Mouse (Mus musculus) embryo, embryonic 10 days (tissue): Measurements from ENCODE around the gene Kpna2.
"Not testable (repeated sequence)": the region's sequence is repeated elsewhere in the genome, so short reads cannot be mapped to it uniquely, and the experiment has no call there.

Experiments used
- DNase-seq: peaks from one replicate; pipeline ENCODE4 v3.0.0-alpha.2; 2015; ENCODE audit warnings: low spot score

Gene Kpna2

DNA sequence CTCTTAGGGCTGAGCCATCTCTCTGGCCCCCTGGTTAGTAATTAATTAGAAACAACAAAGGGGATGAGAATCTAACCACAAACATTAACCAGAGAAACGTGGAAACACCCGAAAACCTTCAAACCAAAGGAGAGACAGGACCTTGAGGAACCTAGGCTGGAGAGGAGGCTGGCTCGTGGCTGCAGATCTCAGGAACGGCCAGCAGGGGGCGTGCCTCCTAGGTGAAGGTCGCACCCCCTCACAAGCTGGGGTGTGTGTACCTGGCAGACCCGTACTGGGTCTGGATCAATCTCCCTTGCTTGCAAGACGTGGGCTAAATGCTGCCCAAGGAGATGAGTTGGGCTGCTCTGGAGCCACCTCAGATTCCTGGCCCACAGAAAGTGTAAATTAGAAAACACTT is 19.3 kb upstream of the Kpna2 start:
- DNase-seq: peak; percentile 49

DNA sequence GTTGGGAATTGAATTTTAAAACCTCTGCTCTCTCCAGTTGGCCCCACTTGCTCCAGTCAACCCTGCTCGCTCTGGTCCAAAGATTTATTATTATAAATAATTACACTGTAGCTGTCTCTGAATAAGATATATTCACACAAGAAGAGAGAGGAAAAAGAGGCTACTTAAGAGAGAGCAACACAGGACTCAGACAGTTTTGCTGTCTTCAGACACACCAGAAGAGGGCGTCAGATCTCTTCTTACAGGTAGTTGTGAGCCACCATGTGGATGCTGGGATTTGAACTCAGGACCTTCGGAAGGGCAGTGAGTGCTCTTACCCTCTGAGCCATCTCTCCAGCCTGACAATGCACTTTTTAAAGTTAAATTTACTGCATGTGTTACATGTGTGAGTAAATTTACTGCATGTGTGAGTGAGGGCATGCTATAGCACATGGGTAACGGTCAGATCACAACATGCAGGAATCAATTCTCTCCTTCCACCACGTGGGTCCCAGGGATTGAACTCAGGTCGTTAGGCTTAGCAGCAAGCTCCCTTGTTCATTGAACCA is 18.1 kb upstream of the Kpna2 start:
- no peak for DNase-seq

DNA sequence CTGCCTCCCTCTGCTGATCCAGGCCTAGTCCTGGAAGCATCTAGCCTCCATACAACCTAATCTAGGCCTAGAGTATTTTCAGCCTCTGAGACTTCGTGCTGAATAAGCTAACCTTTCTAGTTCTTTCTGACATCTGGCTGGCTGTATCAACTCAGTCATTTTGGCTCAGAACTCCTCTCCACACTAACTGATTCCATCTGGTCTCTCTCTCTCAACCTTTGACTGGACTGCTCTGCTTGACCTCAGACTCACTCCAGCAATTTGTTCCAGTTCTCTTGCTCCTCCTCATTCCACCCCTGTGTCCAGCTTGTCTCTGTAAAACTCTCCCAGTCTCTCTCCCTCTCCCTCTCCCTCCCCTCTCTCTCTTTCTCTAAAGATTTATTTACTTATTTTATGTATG is 17.6 kb upstream of the Kpna2 start:
- peak; percentile 60 for DNase-seq

DNA sequence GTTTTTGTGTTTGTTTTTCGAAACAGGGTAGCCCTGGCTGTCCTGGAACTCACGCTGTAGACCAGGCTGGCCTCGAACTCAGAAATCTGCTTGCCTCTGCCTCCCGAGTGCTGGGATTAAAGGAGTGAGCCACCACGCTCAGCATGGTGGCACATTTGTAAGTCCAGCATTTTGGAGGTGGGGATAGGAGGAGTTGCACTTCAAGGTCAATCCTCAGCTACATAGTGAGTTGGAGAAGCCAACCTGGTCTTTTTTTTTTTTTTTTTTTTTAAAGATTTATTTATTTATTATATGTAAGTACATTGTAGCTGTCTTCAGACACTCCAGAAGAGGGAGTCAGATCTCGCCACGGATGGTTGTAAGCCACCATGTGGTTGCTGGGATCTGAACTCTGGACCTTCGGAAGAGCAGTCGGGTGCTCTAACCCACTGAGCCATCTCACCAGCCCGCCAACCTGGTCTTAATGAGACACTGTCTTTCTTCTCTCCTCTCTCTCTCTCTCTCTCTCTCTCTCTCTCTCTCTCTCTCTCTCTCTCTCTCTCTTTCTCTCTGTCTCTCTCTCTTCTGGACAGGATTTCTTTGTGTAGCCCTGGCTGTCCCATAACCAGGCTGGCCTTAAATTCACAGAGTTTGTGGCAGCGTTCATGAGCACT is 16.3 kb upstream of the Kpna2 start:
- DNase-seq: not testable (repeated sequence)

DNA sequence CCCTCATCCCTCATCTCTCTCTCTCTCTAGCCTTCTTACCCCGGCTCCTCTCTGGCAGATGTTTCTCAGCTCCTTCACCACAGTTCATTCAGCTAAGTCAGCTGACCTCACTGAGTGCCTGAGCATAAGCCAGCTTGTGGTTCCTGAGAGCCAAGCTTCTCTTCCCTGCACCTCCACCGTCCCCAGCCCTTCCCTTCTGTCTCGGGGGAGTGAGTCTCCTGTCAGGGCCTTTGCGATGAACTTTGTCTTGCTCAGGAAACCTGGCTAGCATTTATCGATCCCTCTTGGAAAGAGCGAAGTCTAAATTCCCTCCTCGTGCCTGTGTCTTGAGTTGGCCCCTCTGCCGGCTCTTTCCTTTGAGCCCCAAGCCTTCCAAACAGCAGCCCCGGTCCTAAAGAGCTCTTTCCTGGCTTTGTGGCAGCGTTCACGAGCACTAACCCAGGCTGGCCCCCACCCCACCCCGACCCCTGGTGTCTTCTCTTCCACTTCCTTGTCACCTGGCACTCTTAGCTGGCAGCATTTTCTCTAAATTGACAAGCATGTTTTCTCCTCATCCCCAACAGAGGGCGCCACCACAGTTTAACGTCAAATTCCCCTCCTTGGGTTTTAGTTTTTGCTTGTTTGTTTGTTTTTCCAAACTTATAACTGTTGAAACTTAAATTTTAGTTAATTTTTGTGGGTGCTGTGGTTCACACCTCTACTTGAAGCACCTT is 15.4 kb upstream of the Kpna2 start:
- peak; percentile 30 for DNase-seq

DNA sequence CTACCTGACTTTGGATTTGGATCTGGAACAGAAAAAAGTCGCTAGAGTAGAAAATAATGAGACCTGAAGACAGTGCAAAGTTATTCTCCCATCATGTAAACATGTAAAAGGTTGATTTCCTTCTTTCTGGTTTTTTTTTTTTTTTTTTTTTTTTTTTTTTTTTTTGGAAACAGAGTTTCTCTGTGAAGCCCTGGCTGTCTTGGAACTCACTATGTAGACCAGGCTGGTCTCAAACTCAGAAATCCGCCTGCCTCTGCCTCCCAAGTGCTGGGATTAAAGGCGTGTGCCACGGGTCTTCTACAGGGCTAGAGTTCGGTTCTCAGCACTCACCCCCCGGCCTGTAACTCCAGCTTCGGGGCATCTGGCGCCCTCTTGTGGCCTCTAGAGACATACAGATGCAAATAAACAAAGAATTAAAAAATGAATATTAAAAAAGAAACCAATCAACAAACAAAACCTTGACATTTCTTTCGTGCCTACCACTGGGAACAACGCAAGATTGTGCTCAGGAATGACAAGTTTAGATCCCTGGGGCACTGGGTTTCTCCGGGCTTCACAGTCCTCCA is 14.8 kb upstream of the Kpna2 start:
- DNase-seq: no peak

DNA sequence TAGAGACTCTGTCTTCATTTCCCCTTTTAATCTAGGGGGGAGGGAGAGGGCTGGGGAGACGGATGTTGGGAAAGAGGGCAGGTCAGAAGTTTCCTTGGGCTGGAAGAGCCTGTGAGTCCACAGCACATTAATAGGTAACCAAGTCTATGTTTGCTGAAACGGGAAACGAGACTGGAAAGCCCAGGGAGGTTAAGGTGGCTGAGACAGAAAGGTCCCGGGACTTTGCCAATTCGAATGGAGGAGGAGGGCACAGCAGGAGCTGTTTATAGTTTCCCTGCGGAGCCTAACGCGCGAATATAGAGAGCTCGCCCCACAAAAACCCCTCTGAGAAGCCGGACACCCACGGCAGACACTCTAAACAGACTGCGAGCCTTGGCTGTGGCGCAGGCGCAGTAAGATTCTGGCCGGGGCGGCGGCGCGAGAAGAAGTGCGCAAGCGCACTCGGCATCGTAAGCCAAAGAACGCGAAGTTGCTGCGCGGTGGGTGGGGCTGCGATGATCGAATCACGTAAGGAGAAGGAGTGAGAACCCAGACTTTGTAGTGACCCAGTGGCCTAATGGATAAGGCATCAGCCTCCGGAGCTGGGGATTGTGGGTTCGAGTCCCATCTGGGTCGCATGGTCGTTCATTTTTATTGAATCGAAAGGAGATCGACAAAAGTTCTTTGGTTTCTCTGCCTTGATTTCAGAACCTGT is 13.1 kb upstream of the Kpna2 start:
- peak; percentile 95 for DNase-seq

DNA sequence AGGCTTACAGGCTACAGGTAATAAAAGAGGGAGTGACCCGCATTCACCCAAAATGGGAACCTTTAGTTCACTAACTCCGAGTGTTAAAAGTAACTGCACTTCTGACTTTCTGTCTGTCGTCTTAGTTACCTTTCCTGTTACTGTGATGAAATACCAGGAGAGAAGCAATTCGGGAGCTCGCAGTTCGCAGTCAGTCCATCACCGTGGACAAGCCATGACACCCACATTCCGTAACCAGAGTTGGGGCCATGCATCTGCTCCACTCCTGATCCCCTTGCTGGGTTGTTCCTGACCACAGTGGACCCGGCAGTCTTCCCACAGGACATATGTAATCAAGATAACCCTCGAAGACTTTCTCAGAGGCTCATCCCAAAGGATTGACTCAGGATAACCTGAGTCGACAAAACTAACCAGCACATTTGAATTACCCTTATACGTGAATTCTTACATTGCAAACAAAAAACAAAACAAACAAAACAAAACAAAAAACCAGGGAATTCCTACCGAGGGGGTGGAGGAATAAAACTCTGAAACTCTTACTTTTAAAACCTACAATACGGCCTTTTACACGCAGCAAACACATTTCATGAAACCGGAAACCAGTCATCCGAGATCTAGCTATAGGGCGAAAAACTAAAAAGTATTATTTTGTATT is 12.5 kb upstream of the Kpna2 start:
- no peak for DNase-seq

DNA sequence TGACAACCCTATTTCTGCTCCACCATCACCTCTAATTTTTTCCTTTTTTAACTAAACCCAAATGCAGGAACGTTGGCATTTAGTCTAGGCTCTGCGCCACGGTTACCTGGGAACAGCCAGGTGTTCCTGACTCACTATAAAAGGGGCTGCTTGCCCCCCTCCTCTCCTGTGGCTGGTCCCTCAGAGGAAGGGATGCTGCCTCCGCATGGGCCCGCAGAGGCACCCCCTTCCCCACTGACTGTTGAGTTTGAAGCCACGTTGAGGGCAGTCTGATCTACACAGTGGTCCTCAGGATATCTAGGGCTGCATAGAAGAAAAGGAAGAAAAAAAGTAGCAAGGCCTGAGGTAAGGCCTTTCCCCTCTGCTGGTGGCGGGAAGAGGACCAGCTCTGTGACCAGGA is 11.8 kb upstream of the Kpna2 start:
- no peak for DNase-seq

DNA sequence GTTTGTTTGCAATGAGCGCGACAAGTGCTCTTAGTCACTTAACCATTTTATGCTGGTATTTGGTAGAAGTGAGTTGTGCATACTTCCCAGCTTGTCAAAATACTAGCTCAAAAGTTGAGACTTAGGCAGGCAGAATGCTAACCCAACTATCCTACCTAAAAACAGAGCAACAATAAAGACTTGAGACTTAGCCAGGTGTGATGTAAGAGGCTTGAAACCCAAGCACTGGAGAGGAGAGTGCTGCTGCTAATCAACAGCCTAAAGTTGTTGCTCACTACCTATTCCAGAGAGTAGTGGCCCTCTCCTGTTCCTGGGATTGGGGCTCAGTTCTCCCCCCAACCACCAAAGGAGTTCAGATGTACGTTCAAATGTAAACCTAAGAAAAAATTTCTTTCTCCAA is 11.1 kb upstream of the Kpna2 start:
- DNase-seq: no peak

DNA sequence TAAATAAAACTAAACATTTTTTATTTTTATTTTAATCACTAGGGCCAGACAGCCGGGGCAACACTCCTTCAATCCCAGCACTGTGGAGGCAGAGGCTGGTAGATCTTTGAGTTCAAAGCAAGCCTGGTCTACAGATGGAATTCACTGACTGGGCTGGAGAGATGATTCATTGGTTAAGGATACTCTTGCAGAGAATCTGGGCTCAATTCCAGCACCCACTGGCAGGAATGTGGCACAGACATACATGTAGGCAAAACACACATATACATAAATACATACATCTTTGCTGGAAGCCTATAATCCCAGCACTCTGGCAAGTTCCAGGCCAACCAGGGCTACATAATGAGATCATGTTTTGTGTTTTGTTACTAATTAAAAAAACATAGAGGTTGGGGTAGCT is 6.2 kb upstream of the Kpna2 start:
- DNase-seq: no peak

DNA sequence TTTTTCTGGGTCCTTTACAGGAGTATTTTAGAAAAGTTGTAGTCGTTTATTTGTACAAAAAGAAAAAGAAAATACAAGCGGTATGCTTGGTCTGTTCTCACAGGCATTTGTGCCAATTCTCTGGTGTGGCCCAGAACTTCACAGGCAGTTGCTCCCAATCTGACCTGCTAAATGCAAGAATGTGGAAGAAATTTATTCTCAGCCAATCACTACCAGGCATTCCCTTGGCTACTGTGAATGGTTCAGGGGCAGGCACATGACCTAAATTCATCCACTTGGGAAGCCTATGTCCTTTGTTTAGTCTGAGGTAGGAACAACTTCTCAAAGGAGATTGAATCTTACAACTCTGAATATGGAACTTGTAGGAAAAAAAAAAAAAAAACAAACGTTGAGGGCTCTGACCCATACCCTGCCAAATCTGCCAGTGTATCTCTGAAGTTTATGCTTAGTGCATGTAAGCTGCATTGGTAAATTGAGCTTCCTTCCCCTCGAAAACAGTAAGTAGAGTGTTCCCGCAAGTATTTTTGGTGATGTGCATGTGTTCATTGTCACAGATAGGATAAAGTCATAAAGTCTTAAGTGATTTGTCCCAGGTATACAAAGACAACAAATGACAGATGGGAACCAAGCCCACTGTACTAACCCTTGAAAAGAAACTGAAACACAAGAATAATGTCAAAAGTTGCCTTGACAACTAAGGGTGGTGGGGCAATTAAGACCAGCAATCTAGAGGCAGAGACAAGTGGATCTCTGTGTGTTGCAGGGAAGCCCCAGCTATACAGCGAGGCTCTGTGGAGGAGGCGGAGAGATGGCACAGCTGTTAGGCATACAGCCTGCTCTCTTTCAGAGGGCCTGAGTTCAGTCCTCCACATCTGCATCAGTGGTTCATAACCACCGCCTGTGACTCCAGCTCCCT is 2.7 kb upstream of the Kpna2 start:
- peak; percentile 81 for DNase-seq

DNA sequence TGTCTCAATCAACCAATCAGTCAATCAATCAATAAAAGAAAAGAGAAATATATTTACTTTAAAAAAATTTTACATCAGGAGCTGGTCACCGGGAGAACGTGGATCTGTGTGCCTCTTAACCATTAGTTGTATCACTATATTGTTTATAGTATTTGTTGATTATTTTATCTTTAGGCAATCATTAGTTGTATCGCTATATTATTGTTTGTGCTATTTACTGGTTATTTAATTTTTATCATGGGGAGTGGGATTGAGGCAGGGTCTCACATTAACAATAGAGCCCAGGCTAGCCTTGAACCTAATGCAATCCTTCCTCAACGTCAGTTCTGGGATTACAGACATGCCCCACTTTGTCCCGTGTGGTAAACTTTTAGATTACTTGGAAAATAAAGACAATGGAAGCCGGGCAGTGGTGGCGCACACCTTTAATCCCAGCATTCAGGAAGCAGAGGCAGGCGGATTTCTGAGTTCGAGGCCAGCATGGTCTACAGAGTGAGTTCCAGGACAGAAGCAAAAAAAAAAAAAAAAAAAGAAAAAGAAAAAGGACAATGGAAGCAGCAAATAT is 690 bp upstream of the Kpna2 start:
- DNase-seq: no peak

DNA sequence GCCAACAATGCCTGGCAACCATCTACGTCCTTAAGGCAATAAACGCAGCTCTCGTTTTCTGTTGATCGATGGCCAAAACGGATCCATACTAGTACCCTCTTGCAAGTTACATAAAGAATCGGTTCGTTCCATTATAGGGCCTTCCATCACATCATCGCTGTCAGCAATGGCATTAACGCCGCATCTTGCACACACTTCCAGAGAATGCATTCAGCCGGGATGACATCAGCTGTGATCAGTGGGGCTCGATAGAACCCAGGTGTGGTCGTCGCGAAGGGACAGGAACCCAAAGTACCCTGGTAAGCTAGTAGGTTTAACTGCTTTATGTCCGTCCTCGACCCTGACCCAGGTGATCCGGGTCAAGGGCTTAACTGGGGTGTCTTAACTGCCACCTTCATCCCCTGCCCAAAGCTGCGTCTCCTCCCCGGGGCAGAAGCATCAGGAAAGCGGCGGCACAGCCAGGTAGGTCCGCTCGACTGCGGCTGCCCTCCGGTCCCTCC is 640 bp downstream of the Kpna2 start:
- peak; percentile 59 for DNase-seq

DNA sequence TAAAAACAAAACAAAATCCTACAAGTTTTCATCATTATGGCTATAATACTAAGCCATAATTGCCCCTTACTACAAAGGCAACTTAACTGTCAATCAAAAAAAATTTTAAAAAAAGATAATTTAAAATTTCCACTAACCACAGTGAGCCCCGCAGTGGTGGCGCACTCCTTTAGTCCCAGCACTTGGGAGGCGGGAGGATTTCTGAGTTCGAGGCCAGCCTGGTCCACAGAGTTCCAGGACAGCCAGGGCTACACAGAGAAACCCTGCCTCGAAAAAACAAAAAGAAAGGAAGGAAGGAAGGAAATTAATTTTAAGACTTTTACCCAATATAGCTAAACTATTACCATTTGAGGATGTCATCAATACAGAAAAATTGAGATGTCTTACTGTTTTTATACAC is 1.4 kb downstream of the Kpna2 start:
- DNase-seq: no peak

DNA sequence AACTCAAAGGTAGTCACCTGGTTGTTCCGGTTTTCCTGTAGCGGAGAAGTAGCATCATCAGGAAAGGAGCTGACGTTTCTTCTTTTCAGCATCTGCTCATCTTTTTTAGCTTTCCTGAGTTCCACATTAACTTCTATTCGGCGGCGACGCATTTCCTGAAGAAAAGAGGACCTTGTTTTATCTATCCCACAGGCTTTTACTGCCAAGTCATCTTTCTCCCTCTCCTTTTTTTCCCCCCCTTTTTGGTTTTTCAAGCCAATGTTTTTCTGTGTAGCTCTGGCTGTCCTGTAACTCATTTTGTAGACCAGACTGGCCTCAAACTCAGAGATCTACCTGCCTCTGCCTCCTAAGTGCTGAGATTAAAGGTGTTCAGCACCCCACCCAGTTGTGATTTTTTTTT is 2.8 kb downstream of the Kpna2 start:
- DNase-seq: not testable (repeated sequence)

DNA sequence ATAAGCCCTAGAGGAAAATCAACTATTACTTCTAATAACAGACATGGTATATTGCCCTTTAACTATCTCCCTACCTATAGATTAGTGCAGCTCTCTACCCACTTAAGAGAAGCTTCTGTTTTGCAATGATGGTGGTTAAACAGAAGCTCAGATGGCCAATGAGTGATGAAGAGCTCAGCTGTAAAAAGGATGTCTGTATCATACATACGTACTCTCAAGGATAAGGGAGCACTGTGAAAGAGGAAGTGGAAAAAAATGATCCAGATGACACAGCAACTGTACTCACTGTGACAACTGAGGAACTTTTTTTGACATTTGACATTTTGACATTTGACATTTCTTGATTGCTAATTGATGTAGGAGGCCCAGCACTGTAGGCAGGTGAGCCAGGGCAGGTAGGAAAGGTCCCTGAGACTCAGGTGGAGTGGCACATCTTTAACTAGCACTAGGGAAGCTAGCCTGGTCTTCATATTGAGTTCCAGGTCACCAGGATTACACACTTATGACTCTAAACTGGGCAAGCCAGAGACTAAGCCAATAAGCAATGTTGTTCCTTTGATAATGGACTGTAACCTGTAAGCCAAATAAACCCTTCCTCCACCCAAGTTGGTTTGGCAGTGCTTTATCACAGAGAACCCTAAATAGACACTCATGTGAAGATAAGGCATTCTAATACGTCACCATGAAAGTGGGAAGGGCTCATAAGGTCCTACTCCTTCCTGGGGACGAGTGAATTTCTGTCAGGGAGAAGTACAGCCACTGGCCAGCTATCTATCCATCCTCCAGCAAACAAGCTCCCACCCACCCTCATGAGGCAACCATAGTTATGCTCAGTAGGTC is 4.9 kb downstream of the Kpna2 start:
- no peak for DNase-seq

DNA sequence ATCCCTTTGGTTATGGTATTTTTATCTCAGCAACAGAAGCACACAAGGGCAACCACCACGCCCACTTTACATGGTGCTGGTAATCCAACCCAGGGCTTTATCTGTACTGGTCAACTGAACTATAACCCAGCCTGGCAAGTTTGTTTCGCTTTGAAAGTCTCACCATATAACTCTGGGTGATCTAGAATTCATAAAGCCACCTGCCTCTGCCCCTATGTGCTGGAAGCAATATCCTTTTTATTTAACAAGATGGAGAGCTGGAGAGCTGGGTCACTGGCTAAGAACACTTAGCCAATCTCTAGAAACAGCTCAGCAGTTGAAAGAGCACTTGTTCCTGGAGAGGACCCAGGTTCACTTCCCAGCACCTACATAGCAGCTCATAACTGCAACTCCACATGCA is 12.0 kb downstream of the Kpna2 start:
- no peak for DNase-seq

DNA sequence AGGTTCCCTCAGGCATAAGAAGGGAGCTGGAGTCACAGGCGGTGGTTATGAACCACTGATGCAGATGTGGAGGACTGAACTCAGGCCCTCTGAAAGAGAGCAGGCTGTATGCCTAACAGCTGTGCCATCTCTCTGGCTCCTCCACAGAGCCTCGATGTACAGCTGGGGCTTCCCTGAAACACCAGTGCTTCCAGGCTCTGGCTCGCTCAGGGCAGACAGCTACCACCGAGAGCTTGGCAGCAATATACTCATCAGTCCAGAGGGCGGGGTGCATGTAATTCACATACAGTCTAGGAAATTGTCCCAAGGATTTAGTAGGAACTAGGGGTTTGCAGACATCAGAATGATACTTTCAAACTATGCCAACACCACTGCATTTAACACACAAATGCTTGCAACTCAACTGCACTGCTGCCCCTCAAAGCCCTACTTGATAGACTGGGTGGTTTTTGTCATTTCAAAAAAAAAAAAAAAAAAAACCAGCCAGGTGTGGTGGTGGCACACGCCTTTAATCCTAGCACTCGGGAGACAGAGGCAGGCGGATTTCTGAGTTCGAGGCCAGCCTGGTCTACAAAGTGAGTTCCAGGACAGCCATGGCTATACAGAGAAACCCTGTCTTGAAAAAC is 13.2 kb downstream of the Kpna2 start:
- not testable (repeated sequence) for DNase-seq
